Mouse (Mus musculus) urinary bladder, adult 18-20 months (tissue): ENCODE measurements around the gene Klhdc4.

Source experiments
- DNase-seq, 2 experiments: peaks; one replicate each; pipeline ENCODE4 v3.0.0; 2022; ENCODE audit warnings: low spot score in 2 of 2, mixed read lengths in 2 of 2

Klhdc4 gene

GRCm38 (mm10) chr8:121829048-121829776 lies at the start of gene Klhdc4:
Gene Klhdc4, minus strand, starts transcription at chr8:121829569.
- peak; percentile 78 to 84 for DNase-seq

DNA sequence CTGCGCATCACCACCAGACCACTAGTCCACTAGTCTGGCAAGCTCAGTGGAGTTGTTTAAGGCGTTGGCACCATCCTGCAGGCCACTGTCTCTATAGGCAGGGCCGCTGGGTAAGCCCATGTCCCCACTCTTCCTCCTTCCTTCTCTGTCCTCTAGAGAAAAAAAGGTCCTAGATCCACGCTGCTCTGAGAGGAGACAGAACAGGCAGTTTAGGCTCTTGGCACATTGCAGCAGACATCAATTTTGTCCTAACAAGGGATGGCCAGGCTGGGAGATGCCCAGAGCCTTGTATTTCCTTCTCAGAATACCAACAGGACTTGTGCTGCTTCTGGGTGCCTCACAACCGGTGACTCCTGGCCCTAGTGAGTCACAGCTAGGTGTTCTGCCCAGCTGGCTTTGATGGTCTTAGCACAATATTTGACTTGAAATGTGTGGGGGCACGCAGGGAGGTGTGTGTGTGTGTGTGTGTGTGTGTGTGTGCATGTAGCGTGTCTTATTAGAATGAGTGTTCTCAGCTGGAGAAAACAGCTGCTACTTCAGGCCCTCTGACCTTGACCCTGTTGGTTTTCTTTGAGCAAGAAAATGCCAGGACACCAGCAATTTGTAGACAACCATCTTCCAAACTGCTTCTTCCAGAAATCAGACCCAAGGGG lies 48.6 kb upstream of the Klhdc4 start:
- DNase-seq = no peak

- DNase-seq = no peak
Observed at GRCm38 (mm10) chr8:121877212-121877611, 47.8 kb upstream of the Klhdc4 start.

DNA sequence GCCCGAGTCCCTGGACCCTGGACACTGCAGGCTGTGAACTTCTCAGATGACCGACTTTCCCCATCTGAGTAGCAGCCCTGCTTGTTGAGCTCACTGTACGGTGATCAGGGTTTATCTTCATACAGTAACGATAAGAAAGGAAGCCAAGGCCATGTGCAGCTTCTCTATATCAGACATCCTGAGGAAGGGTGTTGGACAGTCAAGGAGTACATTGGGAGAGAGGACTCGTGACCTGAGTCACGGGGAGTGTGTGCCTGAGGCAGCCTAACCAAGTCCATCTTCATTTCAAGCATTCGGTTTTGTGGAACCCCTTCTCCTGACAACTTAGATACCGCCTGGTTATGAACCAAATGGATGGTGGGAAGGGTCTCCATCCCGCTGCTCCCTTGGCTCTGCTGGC lies 46.1 kb upstream of the Klhdc4 start:
- DNase-seq = no peak

GRCm38 (mm10) chr8:121875045-121875444 lies 45.7 kb upstream of the Klhdc4 start:
- no peak for DNase-seq

DNA sequence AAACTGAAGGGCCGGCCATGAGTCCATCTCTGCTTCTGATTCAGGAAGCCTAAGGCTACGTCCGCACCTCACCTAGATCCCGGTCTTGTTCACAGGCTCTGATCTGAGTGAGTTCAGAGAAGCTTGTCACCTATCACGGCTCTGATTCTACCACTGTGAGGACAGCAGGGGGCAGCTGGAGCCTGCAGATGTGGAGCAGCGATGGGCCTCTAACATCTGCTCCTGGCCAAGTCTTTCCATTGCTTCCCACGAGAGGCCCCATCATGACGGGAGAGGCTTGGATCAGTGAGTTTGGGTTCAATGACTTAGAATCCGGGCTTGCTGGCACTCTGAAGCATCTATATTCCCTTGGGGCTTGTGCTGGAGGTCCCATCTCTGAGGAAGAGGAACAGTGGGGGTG lies 44.7 kb upstream of the Klhdc4 start:
- peak in 1 of 2 experiments; percentile 29 for DNase-seq

DNA sequence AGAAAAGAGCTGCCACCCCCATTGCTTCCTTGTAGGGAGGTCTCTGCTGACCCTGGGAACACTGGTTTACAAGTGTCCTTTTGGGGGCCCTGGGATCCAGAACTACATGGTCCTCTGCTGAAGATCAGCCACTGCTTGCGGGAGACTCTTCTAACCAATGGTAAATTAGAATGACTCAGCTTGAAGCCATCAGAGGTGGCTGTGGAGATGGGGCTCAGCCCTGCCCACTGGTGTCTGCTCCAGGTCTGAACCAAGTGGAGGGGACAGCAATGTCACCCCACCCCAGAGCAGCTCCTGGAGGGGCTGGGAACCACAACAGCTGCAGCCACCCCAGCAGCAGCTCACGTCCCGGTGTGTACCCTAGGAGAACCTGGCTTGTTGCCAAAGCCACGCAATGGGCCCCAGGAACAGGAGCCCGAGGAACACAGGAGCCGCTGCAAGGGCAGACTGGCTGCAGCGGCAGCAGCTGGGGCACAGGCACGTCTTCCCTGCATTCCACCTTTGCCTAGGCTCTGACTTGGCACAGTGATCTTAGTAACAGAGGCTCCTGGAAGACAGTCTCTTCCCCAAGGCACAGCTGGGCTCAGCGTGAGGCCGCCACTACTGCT lies 42.6 kb upstream of the Klhdc4 start:
- DNase-seq = no peak

DNA sequence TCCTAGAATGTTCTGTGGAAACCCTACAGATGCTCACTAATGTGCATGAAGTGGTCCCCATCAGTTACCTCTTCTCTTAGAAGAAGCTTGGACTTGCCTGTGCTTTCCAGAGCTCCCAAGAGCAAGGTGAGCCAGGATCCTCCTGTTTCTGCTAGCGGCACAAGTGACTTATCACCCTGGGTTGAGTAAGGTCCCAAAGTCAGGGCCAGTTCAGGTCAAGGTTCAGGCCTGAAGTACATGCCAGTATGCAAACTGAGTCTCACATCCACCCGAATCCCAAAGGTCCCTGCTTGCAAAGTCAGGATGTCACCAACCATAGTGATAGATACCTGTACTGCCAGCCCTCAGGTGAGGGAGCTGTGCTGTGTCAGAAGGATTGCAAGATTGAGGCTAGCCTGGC lies 40.8 kb upstream of the Klhdc4 start:
- DNase-seq = no peak

- no peak for DNase-seq
Observed at GRCm38 (mm10) chr8:121868896-121869295, 39.5 kb upstream of the Klhdc4 start.

DNA sequence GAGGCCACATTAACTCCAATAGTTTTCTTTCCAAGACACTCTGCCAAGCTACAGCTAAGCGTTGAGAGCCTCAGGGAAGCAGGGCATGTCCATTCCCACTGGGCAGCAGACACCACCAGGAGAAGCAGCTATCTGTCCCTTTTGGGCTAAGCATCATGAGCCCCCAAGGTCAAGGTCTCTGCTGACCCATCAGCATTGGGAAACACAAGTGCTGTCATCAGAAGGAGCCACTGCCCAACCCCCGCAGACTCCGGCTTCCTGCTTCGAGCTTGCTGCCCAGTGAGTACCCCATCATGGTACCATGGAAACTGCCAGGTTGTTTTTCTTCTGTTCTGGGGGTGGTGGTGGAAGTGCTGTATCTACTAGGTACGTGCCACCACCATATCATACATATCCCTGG lies 38.8 kb upstream of the Klhdc4 start:
- DNase-seq = no peak

DNA sequence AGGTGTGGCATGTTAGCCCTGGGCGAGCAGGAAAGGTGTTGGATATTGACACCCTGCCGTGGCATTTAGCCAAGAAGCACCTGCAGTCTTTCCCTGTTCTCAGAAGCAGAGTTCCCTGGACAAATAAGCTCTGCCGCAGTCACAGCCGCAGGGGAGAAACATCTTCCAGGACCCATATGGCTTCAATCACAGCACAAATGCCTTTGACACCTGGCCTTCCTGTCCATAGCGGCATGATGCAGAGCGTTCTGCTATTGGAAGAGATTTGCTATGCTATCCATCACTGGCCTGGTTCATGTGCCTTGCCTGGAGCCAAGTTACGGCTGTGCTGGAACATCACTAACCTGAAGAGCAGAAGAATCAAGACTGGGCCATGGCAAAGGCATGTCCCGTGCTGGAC lies 36.0 kb upstream of the Klhdc4 start:
- DNase-seq = no peak

DNA sequence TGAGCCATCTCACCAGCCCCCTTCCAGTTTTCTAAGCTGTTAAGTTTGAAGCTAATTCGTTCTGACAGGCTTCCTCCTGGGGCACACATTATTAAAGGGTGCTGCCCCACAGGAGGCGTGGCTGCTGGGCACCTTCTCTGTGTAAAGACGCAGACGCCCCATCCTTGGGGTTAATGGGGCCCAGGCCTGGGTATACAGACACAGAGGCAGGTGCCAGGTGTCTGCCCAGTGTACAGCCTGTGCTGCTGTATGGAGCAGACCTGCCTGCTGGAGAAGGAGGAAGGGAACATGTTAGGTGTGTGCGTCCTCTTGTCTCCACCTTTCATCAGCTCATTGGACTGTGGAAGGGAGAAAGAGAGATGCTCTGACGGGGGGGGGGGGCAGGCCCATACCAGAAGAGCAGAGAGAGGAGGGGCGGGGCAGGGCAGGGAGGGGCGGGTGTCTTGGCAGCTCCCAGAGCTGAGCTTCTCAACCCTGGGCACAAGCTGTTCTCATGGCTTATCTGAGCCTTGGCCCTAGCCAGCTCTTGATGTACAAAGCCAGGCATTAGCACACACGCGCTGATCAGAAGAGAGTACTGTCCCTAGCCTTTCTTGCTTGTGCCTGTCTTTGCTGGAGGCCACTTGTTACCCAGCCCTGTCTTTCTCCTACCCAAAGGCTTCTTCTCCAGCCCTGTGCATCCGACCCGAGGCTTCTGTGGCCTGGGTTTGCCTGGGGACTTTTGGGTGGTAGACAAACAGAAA lies 32.6 kb upstream of the Klhdc4 start:
- no peak for DNase-seq

GRCm38 (mm10) chr8:121861276-121861675 lies 31.9 kb upstream of the Klhdc4 start:
- peak in 1 of 2 experiments; percentile 28 for DNase-seq

GRCm38 (mm10) chr8:121857747-121858146 lies 28.4 kb upstream of the Klhdc4 start:
- DNase-seq = no peak

DNA sequence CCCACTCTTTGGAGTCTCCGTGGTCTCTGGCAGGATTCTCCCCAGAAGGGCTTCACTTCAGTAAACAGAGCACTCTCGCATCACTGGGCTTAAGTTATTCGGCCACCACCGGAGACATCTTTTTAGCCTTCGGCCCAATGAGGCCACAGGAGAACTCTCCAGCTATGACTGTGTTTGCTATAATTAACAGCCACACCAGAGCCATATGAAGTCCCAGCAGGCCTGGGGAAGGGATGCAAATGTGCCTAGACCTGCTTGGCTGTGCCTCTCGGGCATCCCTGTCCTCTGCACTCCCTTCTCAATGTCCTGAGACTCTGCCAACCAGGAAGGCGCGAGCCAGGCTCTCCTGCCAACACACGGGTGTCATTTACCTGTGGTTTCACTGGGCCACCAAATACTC lies 28.0 kb upstream of the Klhdc4 start:
- DNase-seq = no peak

GRCm38 (mm10) chr8:121856071-121856746 lies 26.8 kb upstream of the Klhdc4 start:
- DNase-seq = no peak

GRCm38 (mm10) chr8:121853586-121853985 lies 24.2 kb upstream of the Klhdc4 start:
- no peak for DNase-seq

DNA sequence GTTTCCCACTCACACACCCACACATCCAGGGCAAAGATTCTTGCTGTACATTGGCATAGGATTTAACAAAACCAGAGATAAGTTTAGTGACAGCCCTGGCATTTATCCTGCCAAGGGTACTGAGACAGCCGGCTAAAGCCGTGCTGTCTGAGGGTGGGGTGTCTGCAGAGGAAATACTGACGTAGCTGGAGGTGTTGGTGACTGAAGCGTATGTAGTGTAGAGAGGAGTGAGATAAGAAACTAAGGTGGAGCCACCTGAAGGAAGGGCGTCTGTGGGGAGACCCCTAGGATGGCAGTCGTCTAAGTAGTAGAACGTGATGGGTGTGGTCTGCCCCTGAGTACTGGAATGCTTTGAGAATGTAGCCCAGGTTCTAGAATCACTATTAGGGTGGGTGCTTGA lies 23.1 kb upstream of the Klhdc4 start:
- DNase-seq = no peak

- DNase-seq = no peak
Observed at GRCm38 (mm10) chr8:121851716-121852115, 22.3 kb upstream of the Klhdc4 start.

DNA sequence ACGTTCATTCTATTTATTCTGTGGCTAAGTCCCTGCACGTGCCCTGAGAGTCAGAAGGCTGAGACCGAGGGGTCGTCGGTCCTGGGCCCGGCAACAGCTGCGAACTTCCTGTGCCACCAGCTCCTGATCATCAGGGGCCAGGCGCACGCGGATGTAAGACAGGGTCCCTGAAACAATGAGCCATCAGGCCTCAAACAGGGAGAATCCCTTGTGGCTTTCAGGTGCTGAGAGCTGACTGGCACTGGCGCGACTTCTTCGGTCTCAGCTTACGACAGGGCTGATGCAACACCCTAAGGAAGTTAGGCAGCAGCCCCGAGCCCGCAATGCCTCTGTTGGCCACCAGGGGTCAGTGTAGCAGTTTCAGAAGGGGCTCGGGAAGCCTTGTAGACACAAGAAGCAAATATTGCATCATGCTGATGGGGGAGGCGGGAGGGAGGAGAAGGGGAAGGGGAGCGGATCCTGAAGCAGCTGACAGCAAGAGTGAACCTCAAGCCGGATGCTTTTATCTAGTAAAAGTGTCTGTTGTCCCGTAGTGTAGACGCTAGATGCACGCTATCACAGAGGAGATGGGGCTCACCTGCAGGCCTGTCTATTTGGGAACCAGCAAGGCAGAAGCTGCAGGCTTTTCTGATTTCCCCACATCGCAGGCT lies 21.6 kb upstream of the Klhdc4 start:
- peak; percentile 91 to 97 for DNase-seq

- DNase-seq = no peak
Observed at GRCm38 (mm10) chr8:121850436-121850820, 21.1 kb upstream of the Klhdc4 start.
